Mouse (Mus musculus): ENCODE results near the gene Rpl29.

Rpl29 gene

DNA sequence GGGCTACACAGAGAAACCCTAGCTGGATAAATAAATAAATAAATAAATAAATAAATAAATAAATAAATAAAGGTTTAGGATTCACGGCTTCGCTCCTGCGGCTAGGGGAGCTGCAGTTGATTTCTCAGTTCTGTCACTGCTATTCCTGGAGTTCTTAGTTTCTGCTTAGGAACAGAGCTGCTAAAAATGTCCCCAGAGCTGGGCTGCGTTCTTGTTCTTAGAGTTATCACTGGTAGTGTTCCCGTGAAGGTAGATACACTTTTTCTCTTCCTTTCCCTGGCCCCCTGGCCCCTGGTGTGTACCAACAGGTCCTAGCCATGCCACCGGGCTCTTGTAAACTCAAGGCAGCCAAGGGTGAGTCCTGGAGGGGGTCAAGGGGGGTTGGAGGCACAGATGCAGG lies 12.4 kb upstream of the Rpl29 start:
- in situ Hi-C loops (cut with MboI, MseI) = loop anchor here (5.0 kb wide), 1 partner anchor 110 kb away; no protein-coding TSS in a partner anchor

DNA sequence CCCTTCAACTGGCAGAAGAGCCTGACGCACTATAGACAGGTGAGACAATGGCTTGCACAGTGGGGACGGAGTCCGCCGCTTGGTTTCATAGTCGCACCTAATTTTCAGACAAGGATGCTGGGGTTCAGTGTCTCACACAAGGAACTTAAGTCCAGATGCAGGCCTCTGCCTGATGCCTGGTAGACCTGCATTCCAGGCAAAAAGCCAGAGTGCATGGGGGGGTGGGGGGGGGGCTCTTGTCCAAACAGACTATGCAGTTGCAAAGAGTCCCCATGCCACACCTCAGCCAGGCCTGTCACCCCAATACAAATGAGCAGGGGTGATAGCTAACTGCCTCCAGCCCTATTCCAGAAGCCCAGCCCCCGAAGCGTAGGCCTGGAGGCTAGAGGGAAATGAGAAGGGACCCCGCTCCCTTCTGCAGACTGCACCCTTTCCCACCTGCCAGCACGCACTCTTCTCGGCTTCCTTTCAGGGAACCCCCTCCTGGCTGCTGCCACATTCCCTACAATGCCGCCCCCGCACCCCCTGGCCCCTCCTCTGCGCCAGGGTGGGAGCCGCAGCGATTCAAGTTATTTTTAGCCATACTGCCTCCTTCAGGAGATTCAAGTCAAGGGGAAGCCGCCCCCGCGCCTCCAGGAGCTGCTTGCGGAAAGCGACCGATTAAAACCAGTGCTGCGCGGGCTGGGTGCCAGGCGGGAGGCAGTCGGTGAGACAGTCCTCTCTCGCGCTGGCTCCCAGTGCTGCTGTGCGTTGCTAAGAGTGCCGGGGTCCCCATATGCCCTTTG lies 11.2 kb upstream of the Rpl29 start:
- in situ Hi-C loops (cut with MboI, MseI) = loop anchor here (5.0 kb wide), 1 partner anchor 111 kb away; no protein-coding TSS in a partner anchor

DNA sequence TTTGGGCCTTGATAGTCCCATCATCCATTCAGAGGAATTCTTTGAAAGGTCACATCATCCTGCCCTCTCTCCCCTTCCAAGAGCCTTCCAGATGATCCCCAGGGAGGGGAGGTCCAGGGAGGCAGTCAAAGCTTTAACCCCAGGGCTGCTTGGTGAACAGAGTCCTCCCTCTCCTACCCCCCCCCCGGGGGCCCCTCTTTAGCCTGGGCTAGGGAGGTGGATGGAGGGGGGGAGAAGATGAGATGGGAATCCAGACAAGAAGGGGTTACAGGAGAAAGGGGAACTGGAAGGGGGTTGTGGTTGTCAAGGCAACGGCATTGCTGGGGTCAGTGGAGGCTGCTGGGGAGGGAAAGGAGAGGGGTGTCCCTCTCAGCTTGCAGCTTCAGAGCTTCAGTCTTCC lies 8.6 kb upstream of the Rpl29 start:
- in situ Hi-C loops (cut with MboI, MseI) = no loop called here

DNA sequence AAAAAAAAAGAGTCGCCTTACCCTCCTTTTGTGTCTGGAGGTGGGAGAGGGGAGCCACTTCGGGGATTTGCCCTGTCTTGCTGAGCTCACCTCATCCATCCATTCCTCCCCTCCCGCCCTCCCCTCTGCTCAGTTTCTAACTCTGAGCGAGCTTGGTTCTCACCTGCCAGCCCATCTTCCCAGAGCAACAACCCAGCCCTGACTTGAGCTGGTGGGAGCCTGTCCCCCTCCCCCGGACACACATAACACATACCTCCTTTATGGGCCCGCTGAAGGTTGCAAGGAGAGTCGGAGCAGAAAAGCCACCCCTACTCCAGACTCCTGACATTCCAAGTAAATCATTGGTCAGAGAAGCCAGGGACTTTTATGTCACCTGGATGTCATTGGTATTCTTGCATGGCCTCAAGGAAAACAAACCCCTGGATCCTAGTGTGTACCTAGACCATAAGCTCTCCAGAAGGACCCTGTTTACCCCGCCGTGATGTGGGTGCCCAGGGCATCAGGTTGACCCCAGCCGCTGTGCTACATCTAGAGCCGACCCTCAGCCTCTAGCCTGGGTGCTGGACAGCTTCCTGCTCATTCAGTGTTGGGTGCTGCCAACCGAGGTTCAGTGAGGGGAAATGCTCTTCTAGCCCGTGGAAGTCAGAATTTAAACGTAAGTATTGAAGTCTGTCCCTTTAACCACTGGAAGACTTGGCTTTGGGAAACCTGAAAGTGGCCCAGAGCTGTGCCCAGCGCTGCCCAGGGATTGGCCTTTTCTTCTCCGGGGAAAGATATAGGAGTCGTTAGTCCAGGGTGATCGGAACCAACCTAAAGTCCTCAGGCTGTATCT lies 8.0 kb upstream of the Rpl29 start:
- in situ Hi-C loops (cut with MboI, MseI) = no loop called here

DNA sequence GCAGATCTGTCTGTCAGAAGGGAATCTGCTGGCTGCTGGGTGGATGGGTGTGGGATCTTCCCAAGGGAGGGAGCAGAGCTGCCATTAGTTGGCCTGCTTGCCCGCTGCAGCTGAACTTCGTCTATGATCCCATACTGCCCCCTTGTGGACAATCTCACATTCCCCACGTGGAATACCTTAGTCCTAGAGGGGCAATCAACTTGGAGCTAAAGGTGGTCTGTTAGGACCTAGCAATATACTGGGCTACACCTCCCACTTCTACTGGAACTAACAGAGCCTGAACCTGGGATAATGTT lies 7.4 kb upstream of the Rpl29 start:
- in situ Hi-C loops (cut with MboI, MseI) = no loop called here

DNA sequence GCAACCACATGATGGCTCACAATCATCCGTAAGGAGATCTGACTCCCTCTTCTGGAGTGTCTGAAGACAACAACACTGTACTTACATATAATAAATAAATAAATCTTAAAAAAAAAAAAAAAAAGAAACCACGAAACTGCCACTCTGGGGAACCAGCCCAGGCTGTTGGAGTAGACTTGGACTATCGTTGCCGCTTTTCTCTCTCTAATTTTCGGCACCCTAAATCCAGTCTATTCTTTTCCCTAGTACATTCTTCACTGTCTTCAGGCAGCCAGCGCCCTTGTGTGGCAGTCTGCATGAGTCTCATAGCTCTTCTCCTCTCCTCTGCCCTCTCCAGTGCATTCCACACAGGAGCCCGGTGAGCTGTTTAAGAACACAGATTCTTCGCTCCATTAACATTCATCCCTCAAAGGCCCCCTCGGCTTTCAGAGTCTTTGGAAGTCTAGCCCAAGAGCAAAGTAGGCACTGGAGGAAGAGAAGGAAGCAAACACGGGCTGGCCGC lies 484 bp upstream of the Rpl29 start:
- in situ Hi-C loops (cut with MboI, MseI) = loop anchor here (25.0 kb wide), 1 partner anchor 941 kb away; no protein-coding TSS in a partner anchor

DNA sequence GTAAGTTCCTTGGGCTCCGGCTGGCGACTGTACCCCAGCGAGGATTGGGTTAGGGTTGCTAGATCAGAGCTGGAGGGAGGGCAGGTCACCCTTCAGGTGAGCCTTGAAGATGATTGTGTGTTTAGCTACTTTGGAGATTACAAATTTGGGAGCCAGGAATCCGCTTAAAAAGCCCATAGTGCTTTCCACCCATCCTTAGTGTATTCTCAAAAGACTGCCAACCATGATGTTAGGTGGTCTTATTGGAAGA lies 686 bp downstream of the Rpl29 start:
- in situ Hi-C loops (cut with MboI, MseI) = loop anchor here (10.0 to 25.0 kb wide), 2 partner anchors 265 to 943 kb away; no protein-coding TSS in a partner anchor

DNA sequence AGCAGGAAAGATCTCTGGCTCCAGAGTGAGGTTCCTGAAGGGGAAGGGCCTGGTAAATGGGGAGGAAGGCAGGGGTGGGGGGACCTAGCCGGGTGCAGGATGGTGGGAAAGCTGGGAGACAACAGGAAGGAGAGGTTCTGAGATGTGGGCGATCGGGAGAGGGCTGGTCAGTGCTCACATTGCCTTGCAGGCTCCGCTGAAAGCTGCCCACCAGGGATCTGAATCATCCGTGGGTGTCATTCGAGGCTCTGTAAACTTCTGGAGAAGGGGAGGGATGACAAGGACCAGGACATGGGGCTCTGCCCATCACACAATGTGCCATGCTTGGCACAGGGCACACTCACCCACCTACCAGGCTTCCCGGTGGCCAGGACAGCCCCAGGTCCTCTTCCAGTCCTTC lies 4.1 kb downstream of the Rpl29 start:
- in situ Hi-C loops (cut with MboI, MseI) = loop anchor here (10.0 to 25.0 kb wide), 2 partner anchors 269 to 946 kb away; no protein-coding TSS in a partner anchor

DNA sequence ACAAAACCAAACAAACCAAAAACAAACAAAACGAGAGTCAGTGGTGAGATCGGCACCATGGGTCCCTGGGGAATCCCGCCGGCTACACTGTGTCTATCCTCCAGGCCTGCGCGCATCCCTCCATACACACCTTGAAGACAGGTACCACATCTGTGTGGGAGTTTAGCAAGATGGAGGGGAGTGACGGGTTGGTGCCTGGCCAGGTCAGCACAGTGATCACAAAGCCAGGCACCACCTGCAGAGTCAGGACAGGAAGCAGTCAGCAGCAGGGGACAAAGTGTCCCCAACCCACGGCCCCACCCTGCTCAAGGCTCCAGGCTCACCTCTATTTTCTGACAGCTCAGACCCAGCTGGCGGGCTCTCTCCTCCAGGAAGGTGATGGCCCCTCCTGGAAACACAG lies 7.3 kb downstream of the Rpl29 start:
- in situ Hi-C loops (cut with MboI, MseI) = loop anchor here (5.0 to 25.0 kb wide), 3 partner anchors 41 to 949 kb away; partner anchors contain the start of genes Parp3 and Rrp9

DNA sequence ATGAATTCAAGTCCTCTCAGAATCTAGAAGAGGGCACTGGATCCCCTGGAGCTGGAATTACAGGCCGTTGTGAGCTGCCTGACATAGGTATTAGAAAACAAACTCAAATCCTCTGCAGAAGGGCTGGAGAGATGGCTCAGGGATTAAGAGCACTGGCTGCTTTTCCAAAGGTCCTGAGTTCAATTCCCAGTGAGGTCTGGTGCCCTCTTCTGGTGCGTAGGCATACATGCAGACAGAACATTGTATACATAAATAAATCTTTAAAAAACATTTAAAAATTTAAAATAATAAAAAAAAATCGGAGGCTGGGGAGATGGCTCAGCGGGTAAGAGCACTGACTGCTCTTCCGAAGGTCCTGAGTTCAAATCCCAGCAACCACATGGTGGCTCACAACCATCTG lies 13.4 kb downstream of the Rpl29 start:
- in situ Hi-C loops (cut with MboI, MseI) = loop anchor here (25.0 kb wide), 1 partner anchor 955 kb away; no protein-coding TSS in a partner anchor

DNA sequence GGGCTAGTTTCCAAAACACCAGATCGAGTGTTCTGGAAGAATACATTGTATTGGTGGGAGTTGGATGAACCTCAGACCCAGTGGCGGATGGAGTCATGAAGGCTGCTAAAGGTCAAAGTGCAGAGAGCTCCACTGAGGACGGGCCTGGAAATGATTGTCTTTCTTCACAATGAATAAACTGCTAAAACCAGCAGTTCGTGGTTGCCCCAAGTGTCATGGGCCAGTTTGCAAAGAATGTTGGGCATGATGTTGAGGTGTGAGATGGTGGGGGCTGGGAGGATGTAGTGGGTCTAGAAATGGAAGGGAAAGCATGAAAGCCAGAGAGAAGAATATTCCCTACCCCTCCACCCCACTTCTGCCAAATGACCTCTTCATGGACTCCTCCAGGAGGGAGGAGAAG lies 15.6 kb downstream of the Rpl29 start:
- in situ Hi-C loops (cut with MboI, MseI) = loop anchor here (25.0 kb wide), 1 partner anchor 958 kb away; no protein-coding TSS in a partner anchor

DNA sequence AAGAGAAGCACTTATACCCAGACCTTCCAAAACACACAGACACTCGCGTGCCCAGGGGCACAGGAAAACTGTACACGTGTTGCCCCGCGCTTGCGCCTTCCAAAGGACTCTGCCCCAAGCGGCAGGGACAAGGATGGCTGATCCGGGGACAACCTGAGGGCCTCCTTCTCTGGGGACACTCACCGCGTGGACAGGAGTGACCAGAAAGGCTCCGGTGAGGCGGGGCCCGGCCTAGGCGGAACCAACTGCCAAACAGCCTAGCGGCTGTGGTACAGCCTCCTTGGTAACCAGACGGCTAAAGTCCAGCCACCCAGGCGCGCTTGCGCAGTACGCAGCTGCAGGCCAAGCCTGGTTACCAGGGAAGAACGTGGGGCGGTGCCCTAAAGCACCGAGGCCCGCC lies 18.1 kb downstream of the Rpl29 start, which contains the start of the genes Abhd14b and Abhd14a:
Gene Abhd14b (plus strand): TSS at position 112 of the 400 bp plus-strand sequence.
Gene Abhd14a (minus strand): TSS at position 331 of the 400 bp plus-strand sequence.
- in situ Hi-C loops (cut with MboI, MseI) = loop anchor here (25.0 kb wide), 1 partner anchor 960 kb away; no protein-coding TSS in a partner anchor

DNA sequence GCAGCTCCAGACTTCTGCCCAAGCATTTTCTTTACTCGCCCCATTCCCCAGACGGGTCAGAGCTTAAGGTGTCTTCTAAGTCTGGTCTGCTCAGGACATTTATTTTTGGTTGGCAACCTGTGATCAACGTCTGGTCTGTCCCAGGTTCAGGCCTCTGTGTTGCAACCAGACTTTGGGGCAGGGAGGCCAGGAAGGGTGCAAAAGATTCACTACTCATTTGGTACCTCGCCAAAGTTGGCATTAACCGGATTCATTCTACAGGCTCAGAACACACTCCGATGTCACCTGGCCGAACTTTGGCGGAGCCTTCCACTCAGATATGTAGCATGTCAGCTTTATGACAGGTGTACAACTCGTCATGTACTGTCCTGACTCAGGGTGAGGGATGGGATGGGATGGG lies 18.7 kb downstream of the Rpl29 start:
- in situ Hi-C loops (cut with MboI, MseI) = loop anchor here (25.0 kb wide), 1 partner anchor 961 kb away; no protein-coding TSS in a partner anchor

DNA sequence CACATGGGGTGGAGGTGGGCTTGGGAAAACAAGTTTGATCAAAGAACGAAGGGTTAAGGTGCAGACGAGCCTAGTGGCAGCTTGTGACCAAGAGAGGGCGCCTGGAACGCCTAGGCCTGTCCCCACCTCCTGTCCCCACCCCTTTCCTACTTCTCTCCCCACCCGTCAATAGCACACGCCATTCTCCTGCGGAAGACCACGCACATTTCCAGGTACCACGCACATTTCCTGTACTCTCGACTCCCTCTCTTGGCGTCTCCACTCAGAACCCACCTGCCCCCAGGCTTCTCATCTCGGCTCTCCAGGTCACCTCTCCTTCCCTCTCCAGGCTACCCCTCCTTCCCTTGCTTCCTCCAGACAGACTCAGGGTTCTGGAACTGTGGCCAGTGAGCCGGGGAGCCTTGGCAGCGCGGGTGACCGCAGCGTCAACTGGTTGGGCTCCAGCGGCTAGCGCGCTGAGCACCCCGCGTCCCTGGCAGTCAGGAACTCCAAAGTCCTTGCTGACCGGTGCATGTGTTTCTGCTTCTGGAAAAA lies 19.3 kb downstream of the Rpl29 start:
- in situ Hi-C loops (cut with MboI, MseI) = loop anchor here (25.0 kb wide), 1 partner anchor 961 kb away; no protein-coding TSS in a partner anchor

DNA sequence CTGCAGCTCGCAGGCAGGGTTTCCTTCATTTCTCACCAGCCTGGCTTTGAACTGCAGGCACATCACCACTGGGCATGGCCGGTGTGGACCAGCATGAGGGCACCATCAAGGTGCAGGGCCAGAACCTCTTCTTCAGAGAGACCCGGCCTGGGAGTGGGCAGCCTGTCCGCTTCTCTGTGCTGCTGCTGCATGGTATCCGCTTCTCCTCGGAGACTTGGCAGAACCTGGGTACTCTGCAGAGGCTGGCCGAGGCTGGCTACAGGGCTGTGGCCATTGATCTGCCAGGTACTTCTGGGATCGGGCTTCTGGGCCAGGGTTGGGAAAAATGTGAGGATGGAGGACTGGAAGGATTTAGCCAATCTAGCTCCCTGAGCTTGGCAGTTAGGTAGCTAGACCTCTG lies 20.7 kb downstream of the Rpl29 start:
- in situ Hi-C loops (cut with MboI, MseI) = loop anchor here (25.0 kb wide), 1 partner anchor 963 kb away; no protein-coding TSS in a partner anchor

DNA sequence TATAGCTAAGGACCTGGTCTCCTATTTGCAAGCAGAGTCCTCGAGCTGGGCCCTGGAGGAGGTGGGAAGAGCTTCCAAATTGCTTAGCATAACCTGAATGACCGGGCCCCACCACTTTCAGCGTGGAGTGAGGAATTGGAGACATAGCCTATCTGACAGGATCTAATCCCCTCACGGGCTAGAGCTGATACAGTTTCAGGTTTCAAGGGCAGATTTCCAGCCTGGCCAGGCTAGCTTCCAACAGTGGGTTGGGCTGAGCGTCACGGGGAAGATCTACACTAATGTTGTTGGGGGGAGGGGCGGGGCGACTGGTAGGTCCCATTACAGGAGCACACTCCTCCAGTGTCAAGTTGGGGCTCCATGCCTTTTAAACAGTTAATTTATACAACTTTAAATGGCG lies 21.4 kb downstream of the Rpl29 start:
- in situ Hi-C loops (cut with MboI, MseI) = no loop called here

DNA sequence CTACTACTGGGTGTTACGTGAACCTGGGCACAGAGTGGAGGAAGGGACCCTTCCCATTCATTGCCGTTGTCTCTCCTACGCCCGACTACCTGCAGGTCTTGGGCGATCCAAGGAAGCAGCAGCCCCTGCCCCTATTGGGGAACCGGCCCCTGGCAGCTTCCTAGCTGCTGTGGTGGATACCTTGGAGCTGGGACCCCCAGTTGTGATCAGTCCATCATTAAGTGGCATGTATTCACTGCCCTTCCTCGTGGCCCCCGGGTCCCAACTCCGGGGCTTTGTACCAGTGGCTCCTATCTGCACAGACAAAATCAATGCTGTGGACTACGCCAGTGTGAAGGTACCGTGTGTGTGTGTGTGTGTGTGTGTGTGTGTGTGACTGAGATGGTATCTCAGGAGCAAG lies 22.0 kb downstream of the Rpl29 start:
- in situ Hi-C loops (cut with MboI, MseI) = no loop called here

DNA sequence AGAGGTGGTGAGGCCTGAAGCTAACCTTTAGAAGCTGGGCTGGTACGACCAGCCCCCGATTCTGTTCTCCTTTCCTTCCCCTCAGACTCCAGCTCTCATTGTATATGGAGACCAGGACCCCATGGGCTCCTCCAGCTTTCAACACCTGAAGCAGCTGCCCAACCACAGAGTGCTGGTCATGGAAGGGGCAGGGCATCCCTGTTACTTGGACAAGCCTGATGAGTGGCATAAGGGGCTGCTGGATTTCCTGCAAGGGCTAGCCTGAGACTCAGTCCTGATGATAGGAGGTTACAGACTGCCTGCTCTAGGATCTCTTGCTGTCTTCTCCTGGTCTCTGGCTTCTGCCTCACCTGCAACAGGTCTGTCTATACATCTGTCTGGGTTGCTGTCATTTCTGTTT lies 22.6 kb downstream of the Rpl29 start:
- in situ Hi-C loops (cut with MboI, MseI) = no loop called here

DNA sequence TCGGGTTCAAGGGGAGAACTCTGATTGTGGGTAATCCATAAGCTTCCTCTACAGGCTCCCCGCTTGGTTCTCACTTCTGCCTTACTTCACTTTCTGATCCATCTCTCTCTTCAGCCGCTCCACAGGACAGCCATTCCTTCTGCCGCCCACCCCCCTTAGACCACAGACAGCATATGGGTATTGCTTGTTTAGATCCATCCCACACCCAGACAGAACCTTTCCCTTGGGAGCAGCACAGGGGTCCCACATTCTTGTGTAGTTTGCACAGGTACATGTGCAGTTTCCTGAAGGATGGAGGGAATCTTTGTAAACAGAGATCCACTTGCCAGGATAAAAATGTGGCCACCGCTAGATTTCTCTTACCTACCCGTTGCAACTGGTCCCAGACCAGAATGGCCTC lies 23.1 kb downstream of the Rpl29 start:
- in situ Hi-C loops (cut with MboI, MseI) = no loop called here

DNA sequence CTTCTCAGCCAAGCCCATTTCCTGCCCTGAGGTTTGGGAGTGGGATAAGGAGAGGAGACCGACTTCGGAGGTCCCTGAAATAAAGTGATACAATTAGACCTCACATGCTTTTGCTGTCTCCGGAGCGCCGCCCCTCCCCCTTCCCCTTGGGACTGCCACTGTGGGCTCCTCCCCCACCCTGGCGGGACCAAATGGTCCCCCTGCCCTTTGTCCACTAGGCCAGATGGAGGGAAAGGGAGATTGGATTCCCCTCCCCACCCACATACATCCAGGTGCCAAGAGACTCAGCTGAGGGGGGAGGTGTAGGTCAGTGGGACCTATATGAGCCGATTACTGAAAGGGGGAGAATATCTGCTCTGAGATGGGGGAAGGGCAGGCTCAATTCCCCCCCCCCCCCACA lies 23.6 kb downstream of the Rpl29 start:
- in situ Hi-C loops (cut with MboI, MseI) = no loop called here

DNA sequence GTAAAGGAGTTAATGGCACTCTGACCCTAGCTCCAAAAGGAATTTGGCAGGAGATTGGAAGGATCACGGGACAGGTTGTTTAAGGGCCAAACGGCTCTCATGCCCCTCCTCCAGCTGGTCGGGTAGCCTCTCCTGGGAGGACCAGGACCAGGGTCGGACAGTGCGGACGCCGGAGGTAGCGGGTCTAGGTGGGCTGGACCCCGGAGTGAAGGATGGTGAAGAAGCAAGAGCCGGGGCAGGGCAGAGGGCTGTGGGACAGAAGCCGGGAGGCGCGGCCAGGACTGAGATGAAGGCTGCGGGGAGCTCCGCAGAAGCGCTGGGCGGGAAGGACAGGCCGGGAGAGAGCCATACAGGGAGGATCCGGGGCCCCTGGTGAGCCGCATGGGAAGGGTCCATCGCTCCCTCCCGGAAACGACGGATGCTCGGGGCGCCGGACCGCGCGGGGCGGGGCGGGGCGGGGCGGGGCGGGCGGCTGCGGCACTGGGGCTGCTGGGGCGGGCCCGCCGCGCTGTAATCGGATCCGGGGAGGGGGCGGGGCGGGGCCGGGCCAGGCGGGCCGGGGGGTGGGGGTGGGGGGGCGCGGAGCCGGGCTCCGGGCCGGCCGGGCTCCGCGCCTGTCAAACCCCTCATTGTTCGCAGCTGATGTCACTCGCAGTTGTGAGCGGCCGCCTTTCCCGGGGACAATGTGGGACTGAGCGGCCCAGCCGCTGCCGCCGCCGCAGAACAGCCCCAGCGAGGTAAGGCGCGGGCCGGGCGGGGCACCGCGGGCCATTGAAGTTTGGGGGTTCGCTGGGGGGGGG lies 24.2 kb downstream of the Rpl29 start, which contains the start of gene Pcbp4:
Gene Pcbp4 (plus strand): TSS at position 21 of the 800 bp plus-strand sequence.
- in situ Hi-C loops (cut with MboI, MseI) = no loop called here

Data from regulatory T cell (primary cell).